Mouse (Mus musculus): ENCODE measurements at regions not wholly inside any gene's neighbourhood (a gene's known extent, or its start where the extent isn't known, plus 50 kb on each side); places are given as distances from the start of the nearest gene placed in this dataset.

DNA sequence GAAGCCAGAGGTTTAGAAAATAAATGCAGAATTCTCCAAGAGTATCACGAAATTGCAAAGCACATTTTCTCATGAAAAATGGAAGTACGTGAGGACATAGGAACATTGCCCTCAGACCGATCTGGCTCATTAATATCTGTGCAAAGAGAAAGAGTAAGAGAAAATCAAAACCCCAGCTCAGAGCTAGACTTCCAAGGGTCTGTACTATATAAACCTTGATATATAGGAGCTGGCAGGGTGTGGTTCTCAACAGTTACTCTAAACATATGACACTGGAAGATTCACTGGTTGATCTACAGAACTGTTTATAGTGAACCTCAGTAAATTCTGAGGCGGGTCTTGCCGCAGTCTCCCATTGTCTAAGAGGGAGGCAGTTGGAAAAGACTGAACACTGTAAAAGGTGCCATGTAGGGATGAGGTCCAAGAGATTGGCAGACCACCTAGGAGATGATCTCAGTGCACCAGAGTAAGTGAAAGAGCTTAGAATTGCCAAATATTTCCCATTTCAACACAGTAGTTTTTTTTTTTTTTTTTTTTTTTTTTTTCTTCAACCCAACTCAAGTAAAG, 1014.0 kb upstream of the Slit2 start:
- DNase-seq (ENCODE audit: low spot score) (no peak), ATAC-seq (replicated peaks; ENCODE audit: low FRiP score) (no peak)
- H3K4me1 ChIP-seq (replicated peaks; ENCODE audit: control insufficient read depth, insufficient read depth, low read length) = no peaks in the 10 kb centered on the region
- no peak overlapping the region for H3K4me2 ChIP-seq
- no peaks in the 10 kb centered on the region for H3K9me3 ChIP-seq (ENCODE audit: control insufficient read depth, low read length)
- no peaks in the 10 kb centered on the region for H3K27me3 ChIP-seq (replicated peaks; ENCODE audit: control insufficient read depth, insufficient read depth, low read length)
- no peak overlapping the region for H3K4me3 ChIP-seq (ENCODE audit: low read depth, low read length)
- H3K27ac ChIP-seq (ENCODE audit: low read depth, low read length) = no peak overlapping the region
- WGBS = 75% methylated on average over 5 of the region's 5 CpGs
- H3K36me3 ChIP-seq (ENCODE audit: control insufficient read depth, insufficient read depth, low read length) = no peaks in the 10 kb centered on the region
- H3K9ac ChIP-seq (ENCODE audit: low read depth, low read length) = no peak overlapping the region

DNA sequence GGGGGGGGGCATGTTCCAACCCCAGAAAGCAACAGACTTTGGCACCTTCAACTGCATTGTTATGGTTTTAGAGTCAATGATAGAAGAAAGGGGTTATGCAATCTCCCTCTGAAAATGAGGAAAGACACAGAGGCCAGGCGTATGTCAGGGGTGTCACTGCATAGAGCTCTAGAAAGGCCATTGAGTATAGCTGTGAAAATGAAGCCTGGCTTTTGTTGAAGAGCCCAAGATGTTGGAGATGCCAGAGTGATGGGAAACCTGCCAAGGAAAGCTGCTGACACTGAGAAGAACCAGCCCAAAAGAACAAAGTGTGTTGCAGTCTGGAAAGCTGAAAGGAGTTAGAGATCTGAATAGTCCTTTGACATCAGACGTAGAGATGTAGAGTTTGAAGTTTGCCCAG, 1022.2 kb upstream of the Slit2 start:
- Histone ChIP-seq H3K4me1 (replicated peaks; ENCODE audit: control insufficient read depth, insufficient read depth, low read length) (no peaks in the 10 kb centered on the region), H3K4me2 (no peak overlapping the region), H3K4me3 (ENCODE audit: low read depth, low read length) (no peak overlapping the region), H3K27me3 (replicated peaks; ENCODE audit: control insufficient read depth, insufficient read depth, low read length) (no peaks in the 10 kb centered on the region), H3K36me3 (ENCODE audit: control insufficient read depth, insufficient read depth, low read length) (no peaks in the 10 kb centered on the region), H3K9me3 (ENCODE audit: control insufficient read depth, low read length) (no peaks in the 10 kb centered on the region), H3K9ac (ENCODE audit: low read depth, low read length) (no peak overlapping the region), H3K27ac (ENCODE audit: low read depth, low read length) (no peak overlapping the region)
- DNase-seq (ENCODE audit: low spot score) (no peak), ATAC-seq (replicated peaks; ENCODE audit: low FRiP score) (no peak)
- 75% methylated on average over 2 of the region's 2 CpGs for WGBS

DNA sequence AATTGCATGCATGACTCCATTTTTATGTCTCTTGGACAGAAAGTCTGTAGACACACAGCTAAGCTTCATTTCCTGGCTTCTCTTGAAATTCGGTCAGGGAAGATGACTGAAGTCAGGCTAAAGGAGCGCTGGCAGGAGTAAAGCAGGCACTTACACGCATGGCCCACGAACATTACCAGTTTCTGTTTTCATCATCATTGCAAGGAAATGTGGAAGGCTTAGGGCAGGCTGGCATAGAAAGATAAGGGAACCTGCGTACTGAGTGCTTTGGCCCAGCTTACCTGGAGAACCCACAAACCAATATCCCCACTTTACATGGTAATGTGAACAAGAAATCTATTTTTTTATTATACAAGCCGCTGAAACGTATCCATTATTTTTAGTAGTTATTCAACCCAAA, 1056.6 kb upstream of the Slit2 start:
- Histone ChIP-seq H3K27ac (ENCODE audit: low read depth, low read length) (no peak overlapping the region), H3K9me3 (ENCODE audit: control insufficient read depth, low read length) (no peaks in the 10 kb centered on the region; the same call in 1 of the 2 replicates), H3K4me3 (ENCODE audit: low read depth, low read length) (no peak overlapping the region), H3K4me1 (replicated peaks; ENCODE audit: control insufficient read depth, insufficient read depth, low read length) (no peaks in the 10 kb centered on the region), H3K36me3 (ENCODE audit: control insufficient read depth, insufficient read depth, low read length) (no peaks in the 10 kb centered on the region), H3K4me2 (no peak overlapping the region), H3K9ac (ENCODE audit: low read depth, low read length) (no peak overlapping the region), H3K27me3 (replicated peaks; ENCODE audit: control insufficient read depth, insufficient read depth, low read length) (no peaks in the 10 kb centered on the region)
- ATAC-seq (replicated peaks; ENCODE audit: low FRiP score) (no peak), DNase-seq (ENCODE audit: low spot score) (no peak)
- WGBS = 85% methylated on average over 7 of the region's 7 CpGs

DNA sequence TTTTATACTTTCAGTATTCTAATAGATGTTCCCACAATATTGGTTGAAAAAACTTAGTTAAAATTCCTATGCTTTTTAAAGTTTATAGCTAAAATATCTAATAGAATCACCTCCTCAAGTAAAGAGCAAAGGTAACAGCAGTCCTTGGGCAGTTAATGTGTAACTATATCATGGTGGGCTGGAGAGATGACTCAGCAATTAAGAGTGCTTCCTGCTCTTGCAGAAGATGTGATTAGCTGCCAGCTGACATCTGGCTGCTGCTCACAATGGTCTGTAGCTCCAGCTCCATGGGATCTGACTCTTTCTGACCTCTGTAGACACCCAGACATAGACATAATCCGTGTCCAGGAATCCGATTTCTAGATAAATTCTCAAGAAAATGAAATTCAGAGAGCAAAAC, 1044.5 kb upstream of the Lcorl start:
- Histone ChIP-seq H3K4me2 (no peak overlapping the region), H3K9ac (ENCODE audit: low read depth, low read length) (no peak overlapping the region), H3K4me3 (ENCODE audit: low read depth, low read length) (no peak overlapping the region), H3K9me3 (ENCODE audit: control insufficient read depth, low read length) (no peaks in the 10 kb centered on the region), H3K4me1 (replicated peaks; ENCODE audit: control insufficient read depth, insufficient read depth, low read length) (no peaks in the 10 kb centered on the region), H3K27ac (ENCODE audit: low read depth, low read length) (no peak overlapping the region), H3K36me3 (ENCODE audit: control insufficient read depth, insufficient read depth, low read length) (no peaks in the 10 kb centered on the region), H3K27me3 (replicated peaks; ENCODE audit: control insufficient read depth, insufficient read depth, low read length) (no peaks in the 10 kb centered on the region)
- ATAC-seq (replicated peaks; ENCODE audit: low FRiP score) = peak; percentile 63
- no peak for DNase-seq (ENCODE audit: low spot score)
- WGBS = 80% methylated on average over 2 of the region's 2 CpGs

DNA sequence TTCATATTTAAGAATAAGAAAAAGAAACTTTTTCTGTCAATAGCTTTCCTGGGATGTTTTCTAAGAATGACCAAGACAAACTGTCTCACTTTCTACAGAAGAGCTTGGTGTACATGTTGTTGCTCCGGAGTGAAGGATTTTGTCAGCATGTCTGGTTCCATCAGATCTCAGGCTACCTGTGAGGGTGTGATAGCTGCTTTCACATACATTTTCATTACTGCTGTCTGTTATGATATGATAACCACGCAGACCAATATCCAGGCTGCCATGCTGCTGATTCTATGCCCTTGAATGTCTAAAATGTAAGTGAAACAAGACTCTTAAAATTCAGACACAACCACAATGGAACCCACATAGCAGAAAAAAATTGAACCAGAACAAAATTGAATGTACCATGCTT, 1036.6 kb upstream of the Lcorl start:
- H3K4me3 ChIP-seq (ENCODE audit: low read depth, low read length) = no peak overlapping the region
- DNase-seq (ENCODE audit: low spot score) = no peak
- 55% methylated on average over 2 of the region's 2 CpGs for WGBS
- no peaks in the 10 kb centered on the region for H3K36me3 ChIP-seq (ENCODE audit: control insufficient read depth, insufficient read depth, low read length)
- H3K4me2 ChIP-seq = no peak overlapping the region
- ATAC-seq (replicated peaks; ENCODE audit: low FRiP score) = peak; percentile 74
- H3K9ac ChIP-seq (ENCODE audit: low read depth, low read length) = no peak overlapping the region
- no peaks in the 10 kb centered on the region for H3K27me3 ChIP-seq (replicated peaks; ENCODE audit: control insufficient read depth, insufficient read depth, low read length)
- H3K27ac ChIP-seq (ENCODE audit: low read depth, low read length) = no peak overlapping the region
- no peaks in the 10 kb centered on the region for H3K4me1 ChIP-seq (replicated peaks; ENCODE audit: control insufficient read depth, insufficient read depth, low read length)
- H3K9me3 ChIP-seq (ENCODE audit: control insufficient read depth, low read length) = no peaks in the 10 kb centered on the region

DNA sequence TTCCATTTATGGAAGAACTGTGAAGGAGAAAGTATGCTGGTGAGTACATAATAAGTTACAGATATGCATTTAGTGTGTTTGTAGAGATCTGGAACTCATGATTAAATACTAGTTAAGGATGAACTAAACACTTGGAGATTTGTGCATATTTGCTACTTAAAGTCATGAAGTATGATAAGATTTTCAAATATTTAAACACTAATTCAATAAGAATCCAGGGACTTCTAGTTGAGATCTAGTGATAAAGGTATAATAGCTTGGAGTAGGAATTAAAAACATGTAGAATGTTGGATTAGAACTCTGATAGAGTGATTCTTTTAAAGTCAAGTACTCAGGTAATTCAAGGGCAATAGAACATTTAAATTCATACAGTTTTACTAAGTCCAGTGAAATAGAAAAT, 1026.5 kb upstream of the Lcorl start:
- Histone ChIP-seq H3K4me2 (no peak overlapping the region), H3K27ac (ENCODE audit: low read depth, low read length) (no peak overlapping the region), H3K36me3 (ENCODE audit: control insufficient read depth, insufficient read depth, low read length) (no peaks in the 10 kb centered on the region), H3K4me1 (replicated peaks; ENCODE audit: control insufficient read depth, insufficient read depth, low read length) (no peaks in the 10 kb centered on the region), H3K4me3 (ENCODE audit: low read depth, low read length) (no peak overlapping the region), H3K27me3 (replicated peaks; ENCODE audit: control insufficient read depth, insufficient read depth, low read length) (no peaks in the 10 kb centered on the region), H3K9ac (ENCODE audit: low read depth, low read length) (no peak overlapping the region), H3K9me3 (ENCODE audit: control insufficient read depth, low read length) (no peaks in the 10 kb centered on the region)
- ATAC-seq (replicated peaks; ENCODE audit: low FRiP score) (no peak), DNase-seq (ENCODE audit: low spot score) (no peak)

DNA sequence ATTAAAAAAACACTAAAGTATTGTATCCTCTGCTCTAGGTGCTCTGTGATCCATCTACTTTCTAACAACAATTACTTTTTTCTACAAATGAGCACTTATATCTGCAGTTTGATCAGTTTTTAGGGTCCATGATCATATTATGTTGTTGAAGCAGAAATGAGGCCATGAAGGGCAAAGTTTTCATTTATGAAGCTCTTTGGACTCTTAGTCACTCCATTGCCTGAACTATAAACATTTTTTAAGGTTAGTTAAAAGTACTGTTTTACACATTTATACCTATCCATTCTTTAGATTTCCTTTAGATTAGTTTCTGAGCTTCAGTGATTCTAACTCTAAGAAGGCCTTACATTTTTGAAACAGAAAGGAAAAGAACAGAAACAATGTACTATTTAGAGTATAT, 999.4 kb upstream of the Lcorl start:
- ATAC-seq (replicated peaks; ENCODE audit: low FRiP score) = no peak

DNA sequence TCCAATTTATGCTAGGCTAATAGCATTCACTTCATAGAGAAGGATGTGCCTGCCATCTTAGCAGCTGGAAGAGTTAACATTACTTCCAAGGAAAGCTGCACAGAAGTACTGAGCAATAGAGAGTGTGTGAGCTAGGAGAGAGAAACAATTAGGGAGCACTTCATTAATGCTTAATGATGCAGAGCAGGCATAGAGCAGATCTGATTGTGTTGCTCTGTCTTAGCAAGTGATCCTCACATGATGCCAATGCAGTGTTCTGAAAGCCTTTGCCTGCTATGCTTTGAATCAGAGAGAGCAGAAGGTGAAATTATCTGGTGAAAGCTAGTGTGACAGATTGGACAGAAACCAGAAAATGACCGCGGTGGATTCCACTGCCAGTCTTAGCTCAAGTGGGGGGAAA, 987.8 kb upstream of the Lcorl start:
- Histone ChIP-seq H3K27ac (ENCODE audit: low read depth, low read length) (no peak overlapping the region), H3K4me2 (no peak overlapping the region), H3K4me3 (ENCODE audit: low read depth, low read length) (no peak overlapping the region), H3K9me3 (ENCODE audit: control insufficient read depth, low read length) (no peaks in the 10 kb centered on the region), H3K27me3 (replicated peaks; ENCODE audit: control insufficient read depth, insufficient read depth, low read length) (no peaks in the 10 kb centered on the region), H3K4me1 (replicated peaks; ENCODE audit: control insufficient read depth, insufficient read depth, low read length) (no peaks in the 10 kb centered on the region), H3K36me3 (ENCODE audit: control insufficient read depth, insufficient read depth, low read length) (no peaks in the 10 kb centered on the region), H3K9ac (ENCODE audit: low read depth, low read length) (no peak overlapping the region)
- no peak for DNase-seq (ENCODE audit: low spot score)
- no peak for ATAC-seq (replicated peaks; ENCODE audit: low FRiP score)
- 78% methylated on average over 2 of the region's 2 CpGs for WGBS

More for the DNA sequence above, 999.4 kb upstream of the Lcorl start:
- no peaks in the 10 kb centered on the region for H3K36me3 ChIP-seq (ENCODE audit: control insufficient read depth, insufficient read depth, low read length)
- H3K9me3 ChIP-seq (ENCODE audit: control insufficient read depth, low read length) = no peaks in the 10 kb centered on the region
- no peak overlapping the region for H3K9ac ChIP-seq (ENCODE audit: low read depth, low read length)
- H3K4me2 ChIP-seq = no peak overlapping the region
- H3K4me1 ChIP-seq (replicated peaks; ENCODE audit: control insufficient read depth, insufficient read depth, low read length) = no peaks in the 10 kb centered on the region
- H3K27me3 ChIP-seq (replicated peaks; ENCODE audit: control insufficient read depth, insufficient read depth, low read length) = no peaks in the 10 kb centered on the region
- DNase-seq (ENCODE audit: low spot score) = no peak
- no peak overlapping the region for H3K27ac ChIP-seq (ENCODE audit: low read depth, low read length)
- H3K4me3 ChIP-seq (ENCODE audit: low read depth, low read length) = no peak overlapping the region

DNA sequence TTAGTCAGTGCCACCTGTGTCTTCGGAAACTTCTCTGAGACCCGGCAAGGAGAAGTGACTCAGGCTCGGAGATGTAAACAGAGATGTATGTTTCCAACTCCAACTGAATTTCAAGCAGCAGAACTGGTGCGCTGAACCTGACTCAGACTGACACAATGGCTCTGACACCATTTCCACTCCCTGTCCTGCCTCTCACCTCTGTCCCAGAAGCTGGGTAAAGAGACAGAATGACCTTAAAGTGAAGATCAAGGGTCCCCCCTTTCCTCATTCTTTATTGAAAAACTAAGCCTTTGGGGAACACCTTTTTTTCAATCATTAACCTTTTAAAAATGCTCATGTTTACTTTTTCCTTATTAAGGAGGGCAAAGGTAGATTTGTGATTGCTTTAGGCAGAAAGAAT, 979.4 kb upstream of the Lcorl start:
- Histone ChIP-seq H3K27me3 (replicated peaks; ENCODE audit: control insufficient read depth, insufficient read depth, low read length) (no peaks in the 10 kb centered on the region), H3K4me3 (ENCODE audit: low read depth, low read length) (no peak overlapping the region), H3K9me3 (ENCODE audit: control insufficient read depth, low read length) (no peaks in the 10 kb centered on the region), H3K4me1 (replicated peaks; ENCODE audit: control insufficient read depth, insufficient read depth, low read length) (no peaks in the 10 kb centered on the region), H3K4me2 (no peak overlapping the region), H3K27ac (ENCODE audit: low read depth, low read length) (no peak overlapping the region), H3K36me3 (ENCODE audit: control insufficient read depth, insufficient read depth, low read length) (no peaks in the 10 kb centered on the region), H3K9ac (ENCODE audit: low read depth, low read length) (no peak overlapping the region)
- DNase-seq (ENCODE audit: low spot score) (no peak), ATAC-seq (replicated peaks; ENCODE audit: low FRiP score) (no peak)
- 85% methylated on average over 4 of the region's 4 CpGs for WGBS

Data from liver, embryonic 11.5 days (tissue).